Comparison of ENCODE assay signal across 13 mouse cellular contexts in the genomic region with DNA sequence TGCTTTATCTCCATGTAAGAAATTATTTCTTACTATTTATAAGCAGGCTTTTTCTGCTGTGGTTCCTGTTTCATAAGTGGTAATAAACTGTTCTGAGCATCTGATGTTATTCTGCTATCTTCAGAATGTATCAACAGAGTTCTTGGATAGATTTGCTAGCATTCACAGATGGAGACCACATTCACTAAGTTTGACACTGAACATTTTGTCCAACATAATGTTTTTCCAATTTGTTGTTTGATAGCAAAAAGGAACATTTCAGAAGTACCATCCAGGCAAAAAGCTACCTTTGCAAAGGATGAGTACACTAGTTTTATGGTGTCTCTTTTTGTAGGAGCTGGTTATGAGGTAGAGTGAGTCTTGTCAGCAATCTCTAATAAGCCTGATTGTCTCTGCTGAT.
"Had no signal": no experiment of that assay in that cellular context is flagged by ENCODE, and none has a peak within 500 bp of the region (broad histone marks: within the 10 kb centered on the region; RNA-seq: fewer than 3 reads in every experiment).

No protein-coding gene starts in this region.

- DNase-seq: lung, adult 18-20 months; lung, embryonic 14.5 days; lung, postnatal 10 days; lung, postnatal 4 days; midbrain, embryonic 14.5 days; retina, postnatal 1 day; right cerebral cortex, adult 18-20 months; right cerebral cortex, postnatal 25 days; right cerebral cortex, postnatal 4 days; spleen, adult 18-20 months; thymus, adult 2 months; thymus, postnatal 25 days; thymus, postnatal 4 days had no signal
